Mouse (Mus musculus): ENCODE measurements around the gene Tenm4.

The Tenm4 gene

DNA sequence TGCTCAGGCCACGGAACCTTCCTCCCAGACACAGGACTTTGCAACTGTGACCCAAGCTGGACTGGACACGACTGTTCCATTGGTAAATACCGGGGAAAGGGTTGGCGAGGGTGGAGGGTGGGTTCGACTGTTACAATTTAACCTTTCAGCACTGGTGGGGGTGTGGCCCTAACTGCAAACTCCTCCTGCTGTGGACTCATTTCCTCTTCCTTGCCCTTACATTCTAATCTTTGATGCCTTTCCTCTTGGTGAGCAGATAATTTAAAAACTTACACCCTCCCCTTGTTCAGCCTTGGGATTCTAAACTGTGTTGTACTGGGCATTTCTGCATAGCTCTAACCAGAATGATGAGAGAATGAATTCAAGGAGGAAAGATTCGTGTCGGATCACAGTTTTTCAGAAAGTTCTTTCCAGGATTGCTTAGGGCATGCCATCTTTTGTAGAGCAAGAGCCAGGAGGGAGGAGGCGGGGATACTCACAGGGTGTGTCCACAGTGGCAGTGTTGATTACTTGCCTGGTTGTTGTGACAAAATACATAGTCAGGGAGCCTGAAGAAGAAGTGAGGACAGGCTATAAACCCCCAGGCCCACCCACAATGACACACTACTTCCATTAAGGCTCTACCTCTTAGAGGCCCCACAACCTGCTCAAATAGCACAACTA lies 607.0 kb downstream of the Tenm4 start:
- DNase-seq (ENCODE audit: low spot score), result no peak

GRCm38 (mm10) chr7:96778601-96778969 lies 607.5 kb downstream of the Tenm4 start:
- no peak for DNase-seq (ENCODE audit: low spot score)

DNA sequence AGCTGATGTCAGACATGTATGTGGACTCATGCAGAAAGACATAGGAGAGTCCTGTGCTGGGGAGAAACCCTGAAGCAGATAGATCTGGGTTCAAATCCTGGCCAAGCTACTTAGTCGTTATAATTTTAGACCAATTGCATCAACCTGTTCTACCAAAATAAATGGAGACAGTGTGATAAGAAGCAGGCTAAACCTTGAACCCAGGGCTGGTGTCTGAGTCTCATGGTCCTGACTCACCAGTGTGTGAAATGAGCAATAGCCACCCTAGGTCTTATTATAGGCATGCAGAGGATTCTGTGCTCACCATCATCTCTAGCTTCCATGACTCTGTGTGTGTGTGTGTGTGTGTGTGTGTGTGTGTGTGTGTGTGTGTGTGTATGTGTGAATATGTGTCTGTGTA lies 609.5 kb downstream of the Tenm4 start:
- no peak for DNase-seq (ENCODE audit: low spot score)

DNA sequence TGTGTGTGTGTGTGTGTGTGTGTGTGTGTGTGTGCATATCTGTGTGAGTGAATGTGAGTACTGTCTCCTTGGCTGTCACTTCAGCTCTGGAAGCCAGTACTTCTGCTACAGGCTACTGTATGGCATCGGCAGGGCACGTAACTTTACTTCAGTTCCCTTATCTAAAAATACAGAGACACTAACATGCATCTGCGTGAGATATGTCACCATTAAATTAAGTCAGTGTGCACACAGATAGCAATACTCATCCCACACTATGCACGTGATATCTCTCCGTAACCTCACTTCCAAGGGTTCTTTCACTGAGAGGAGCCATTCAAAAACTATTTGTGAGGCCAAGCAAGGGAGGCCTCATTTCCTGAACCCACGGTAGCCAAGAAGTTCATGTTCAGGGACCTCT lies 610.0 kb downstream of the Tenm4 start:
- no peak for DNase-seq (ENCODE audit: low spot score)

- no peak for DNase-seq (ENCODE audit: low spot score)
Observed at GRCm38 (mm10) chr7:96782686-96783085, 611.6 kb downstream of the Tenm4 start.

GRCm38 (mm10) chr7:96785808-96786207 lies 614.8 kb downstream of the Tenm4 start:
- DNase-seq (ENCODE audit: low spot score), result no peak

- DNase-seq (ENCODE audit: low spot score), result no peak
Observed at GRCm38 (mm10) chr7:96786262-96787044, 615.4 kb downstream of the Tenm4 start.

DNA sequence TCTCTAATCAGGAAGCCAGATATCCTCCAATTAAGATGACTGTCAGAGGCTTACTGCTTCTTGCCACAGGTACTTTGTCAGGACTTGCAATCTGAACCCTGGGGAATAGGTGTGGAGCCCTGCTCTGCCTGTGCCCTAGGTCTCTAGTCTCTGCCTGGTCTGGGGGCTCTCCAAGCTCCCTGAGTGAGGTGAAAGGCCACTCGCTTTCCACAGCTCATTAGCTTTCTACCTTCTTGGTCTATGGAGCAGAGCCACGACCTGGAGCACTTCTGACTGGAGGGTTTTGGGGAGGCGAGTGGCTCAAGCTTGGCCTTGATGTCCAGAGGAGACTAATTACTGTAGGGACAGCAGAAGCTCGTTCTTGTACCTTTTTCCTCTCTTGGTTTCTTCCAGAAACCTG lies 617.1 kb downstream of the Tenm4 start:
- DNase-seq (ENCODE audit: low spot score), result no peak

DNA sequence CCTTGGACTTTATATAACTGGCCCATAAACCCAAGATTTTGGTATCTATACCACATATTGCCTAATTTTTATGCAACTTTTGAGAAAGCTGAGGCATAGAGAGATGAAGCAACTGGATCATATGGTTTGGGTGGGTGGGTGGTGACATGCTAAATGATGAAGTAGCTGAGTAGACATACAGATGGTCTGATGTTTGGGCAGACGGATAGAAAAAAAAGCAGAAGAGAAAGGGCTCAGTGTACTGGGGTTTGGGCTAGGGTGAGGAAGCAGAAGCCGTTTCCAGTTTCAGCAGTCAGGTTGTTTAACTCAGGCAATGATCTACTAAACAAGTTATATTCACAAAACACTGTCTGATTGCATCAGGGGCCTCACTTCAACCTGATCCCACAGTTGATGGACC lies 619.3 kb downstream of the Tenm4 start:
- DNase-seq (ENCODE audit: low spot score), result no peak

DNA sequence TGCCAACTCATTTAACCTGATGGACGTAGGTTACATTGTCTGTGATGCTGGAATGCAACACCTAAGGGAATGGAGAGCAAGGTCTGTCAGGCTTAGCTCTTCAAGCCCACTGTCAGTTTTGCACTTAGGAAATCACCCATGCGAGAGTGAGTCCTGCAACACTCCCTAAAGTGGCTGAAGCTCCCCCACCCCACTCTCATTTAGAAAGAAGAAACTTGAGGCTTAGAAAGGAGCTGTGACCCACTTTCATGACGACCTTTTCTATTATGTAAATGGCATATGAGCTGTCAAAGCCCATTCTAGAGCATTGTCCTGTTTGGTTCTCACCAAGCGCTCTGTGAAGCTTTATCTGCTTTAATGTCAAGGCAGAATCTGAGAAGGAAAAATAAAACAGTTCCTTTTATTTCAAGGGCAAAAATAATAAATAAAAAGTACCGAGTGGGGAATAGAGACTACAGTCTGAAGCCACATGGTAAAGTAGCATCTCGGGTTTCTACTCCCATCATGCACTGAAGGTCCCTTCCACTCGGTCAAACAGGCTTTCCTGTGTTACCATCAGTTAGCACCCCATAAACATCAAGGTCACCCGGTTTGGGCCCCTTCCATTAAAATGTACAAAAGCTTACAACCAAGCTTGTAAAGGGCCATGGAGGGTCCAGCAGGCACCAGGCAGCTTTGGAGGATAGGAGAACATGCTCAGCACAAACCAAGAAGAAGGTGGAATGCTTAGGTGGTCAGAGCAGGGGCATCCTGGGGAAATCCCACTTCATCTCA lies 621.6 kb downstream of the Tenm4 start:
- no peak for DNase-seq (ENCODE audit: low spot score)

DNA sequence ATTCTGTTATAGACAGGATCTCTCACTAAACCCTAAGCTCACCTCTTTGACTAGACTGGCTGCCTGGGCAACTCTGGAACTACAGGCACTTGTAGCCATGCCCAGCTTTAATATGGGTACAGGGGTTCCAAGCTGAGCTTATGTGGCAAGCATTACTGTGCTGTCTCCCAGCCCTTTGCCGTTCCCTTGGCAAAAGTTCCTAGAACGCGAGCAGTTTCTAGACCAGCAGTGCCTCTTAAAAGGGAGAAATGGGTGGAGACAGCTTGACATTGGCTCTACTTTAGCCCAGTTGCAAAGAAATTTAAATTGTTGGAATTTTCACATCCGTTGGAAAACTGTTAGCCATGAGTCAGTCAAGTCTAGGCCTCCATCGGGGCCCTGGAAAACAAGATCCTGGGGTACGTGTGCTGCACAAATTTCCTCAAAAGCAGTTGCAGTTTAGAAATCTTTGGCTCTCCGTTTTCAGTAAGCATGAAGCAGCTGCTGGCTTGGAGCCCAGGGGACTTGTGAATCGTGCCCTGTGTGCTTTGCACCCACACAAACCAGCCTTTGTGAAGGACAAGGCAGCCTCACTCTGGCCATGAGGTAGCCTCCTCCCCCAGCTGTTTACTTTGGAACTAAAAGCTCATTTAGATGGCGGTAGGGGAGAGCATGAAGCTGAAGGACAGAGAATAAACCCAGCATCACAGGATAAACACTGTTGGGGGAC lies 625.1 kb downstream of the Tenm4 start:
- no peak for DNase-seq (ENCODE audit: low spot score)

DNA sequence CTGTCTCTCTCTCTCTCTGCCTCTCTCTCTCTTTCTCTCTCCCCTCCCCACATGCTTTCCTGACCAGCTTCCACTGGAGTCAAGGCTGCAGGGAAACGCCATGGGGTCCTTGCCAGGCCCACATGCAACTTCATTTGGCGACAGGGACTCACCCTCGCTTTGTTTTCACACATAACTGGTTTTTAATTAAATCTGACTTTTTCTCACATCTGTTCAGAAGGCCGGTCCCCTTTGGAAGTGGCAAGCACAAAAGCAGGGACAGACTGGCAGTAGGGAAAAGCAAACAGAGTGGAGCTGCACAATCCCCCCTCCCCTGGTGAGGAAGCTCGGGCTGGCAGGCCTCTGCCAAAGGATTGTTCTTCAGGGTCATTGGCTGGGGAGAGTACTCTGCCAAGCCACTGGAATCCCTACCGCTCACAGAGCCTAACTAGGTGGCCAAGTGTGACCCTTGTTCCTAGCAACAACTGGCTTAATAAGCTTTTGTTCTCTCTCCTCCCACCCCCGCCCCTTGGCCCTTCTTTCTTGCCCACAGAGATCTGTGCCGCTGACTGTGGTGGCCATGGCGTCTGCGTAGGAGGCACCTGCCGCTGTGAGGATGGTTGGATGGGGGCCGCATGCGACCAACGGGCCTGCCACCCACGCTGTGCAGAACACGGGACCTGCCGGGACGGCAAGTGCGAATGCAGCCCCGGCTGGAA lies 625.9 kb downstream of the Tenm4 start:
- no peak for DNase-seq (ENCODE audit: low spot score)

- DNase-seq (ENCODE audit: low spot score), result no peak
Observed at GRCm38 (mm10) chr7:96797716-96798332, 626.8 kb downstream of the Tenm4 start.

DNA sequence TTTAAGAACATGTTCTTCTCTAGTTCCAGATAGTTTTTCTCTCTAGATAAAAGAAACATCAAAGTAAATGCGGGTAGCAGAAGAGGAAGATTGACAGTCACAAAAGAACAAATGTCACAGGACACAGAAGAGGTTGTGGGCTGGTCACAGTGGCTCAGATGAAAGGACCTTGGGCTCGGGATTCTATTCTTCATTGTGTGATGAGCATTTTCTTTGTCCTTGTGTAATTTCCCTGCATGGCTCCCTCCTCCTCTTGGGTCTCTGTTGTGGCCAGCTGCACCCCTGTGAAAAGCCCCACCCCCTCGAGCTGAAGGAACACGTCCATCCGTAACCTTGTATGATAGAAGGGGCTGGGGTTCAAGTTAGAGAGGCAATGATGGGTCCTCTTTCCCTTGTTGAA lies 628.8 kb downstream of the Tenm4 start:
- no peak for DNase-seq (ENCODE audit: low spot score)

DNA sequence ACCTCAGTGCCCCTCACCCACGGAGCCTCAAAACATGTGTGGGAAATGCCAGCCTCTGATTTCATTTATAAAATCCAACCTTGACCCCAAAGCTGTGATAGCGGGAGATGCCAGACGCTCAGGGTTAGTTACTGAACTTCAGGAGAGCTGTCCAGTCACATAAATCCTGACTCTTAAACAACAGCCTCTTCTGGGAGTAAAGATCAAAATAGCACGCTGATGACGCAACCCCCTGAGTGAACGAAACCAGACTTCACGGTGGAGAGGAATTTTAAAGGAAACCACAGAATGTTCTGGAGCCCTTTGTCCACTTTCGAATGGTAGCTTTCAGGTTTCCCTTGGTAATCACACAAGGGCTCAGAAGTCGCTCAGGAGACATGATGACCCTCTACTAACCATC lies 630.3 kb downstream of the Tenm4 start:
- DNase-seq (ENCODE audit: low spot score), result no peak

DNA sequence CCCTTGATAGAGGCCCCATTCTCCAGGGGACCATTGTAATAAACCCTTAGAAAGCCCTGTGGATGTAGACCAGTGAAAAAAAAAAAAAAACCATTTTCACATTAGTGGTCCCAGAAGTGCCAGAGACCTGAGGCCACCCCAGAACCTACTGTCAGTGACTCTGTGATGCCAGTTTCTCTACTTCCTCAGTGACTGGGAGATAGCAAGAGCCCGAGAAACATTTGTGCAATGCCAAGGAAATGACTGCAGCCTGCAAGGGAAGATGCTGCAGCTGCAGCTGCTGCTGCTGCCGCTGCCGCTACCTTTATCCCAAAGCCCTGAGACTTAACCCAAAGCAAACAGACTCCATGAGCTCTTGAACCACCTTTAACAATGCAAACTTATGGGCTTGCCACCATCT lies 631.2 kb downstream of the Tenm4 start:
- DNase-seq (ENCODE audit: low spot score), result no peak

GRCm38 (mm10) chr7:96806561-96806960 lies 635.5 kb downstream of the Tenm4 start:
- DNase-seq (ENCODE audit: low spot score), result no peak

GRCm38 (mm10) chr7:96807281-96808058 lies 636.4 kb downstream of the Tenm4 start:
- DNase-seq (ENCODE audit: low spot score), result no peak

DNA sequence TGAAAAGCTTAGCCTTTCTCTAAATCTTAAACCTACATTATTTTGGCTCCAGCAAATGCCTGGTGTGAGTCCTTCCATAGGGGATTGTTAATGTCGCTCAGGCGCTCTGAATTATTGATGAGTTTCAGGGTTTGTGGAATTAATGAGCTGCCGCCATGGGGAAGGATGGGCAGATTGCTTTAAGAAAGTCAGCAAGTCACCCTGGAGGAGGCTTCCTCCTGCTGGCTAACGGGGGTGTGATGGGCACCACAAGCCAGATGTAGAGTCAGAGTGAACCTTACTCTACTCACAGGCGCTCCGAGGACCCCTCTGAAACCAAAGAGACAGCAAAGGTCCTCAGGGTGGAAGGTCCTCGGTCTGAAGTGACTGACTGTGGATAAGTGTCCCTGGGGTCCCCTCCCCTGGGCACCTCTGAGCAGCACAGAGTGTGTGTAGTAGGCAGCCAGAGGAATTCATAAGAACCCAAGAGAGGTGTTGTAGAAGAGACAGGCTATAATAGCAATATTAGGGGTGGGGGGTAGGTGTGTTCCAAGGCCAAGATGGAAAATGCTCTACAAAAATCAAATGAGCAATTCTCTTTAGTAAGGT lies 637.1 kb downstream of the Tenm4 start:
- no peak for DNase-seq (ENCODE audit: low spot score)

- no peak for DNase-seq (ENCODE audit: low spot score)
Observed at GRCm38 (mm10) chr7:96811691-96812090, 640.6 kb downstream of the Tenm4 start.
